Mouse (Mus musculus) ES-E14 (cell line): Measurements from ENCODE around the gene Donson. TPM values are rescaled to one million over a fixed set of nuclear protein-coding genes. Genes with fewer than 3 reads are reported as not detected.
A peak's percentile ranks its signal among the peaks of the same experiment; 100 is the strongest.

Source experiments
- DNase-seq: peaks from one replicate; pipeline ENCODE4 v3.0.0-alpha.2; 2013; ENCODE audit warnings: low read depth, low spot score
- H3K27ac ChIP-seq: 2 replicates; pipeline ENCODE4 v1.5.1; 2012; ENCODE audit warnings: low read depth, mild to moderate bottlenecking, low read length, moderate library complexity, mixed read lengths; ENCODE audit not compliant: poor library complexity, insufficient read depth, severe bottlenecking
- H3K36me3 ChIP-seq: 2 replicates; pipeline ENCODE4 v1.6.1; 2012; ENCODE audit warnings: mild to moderate bottlenecking, low read length, moderate library complexity, mixed read lengths; ENCODE audit not compliant: control insufficient read depth, poor library complexity, insufficient read depth, severe bottlenecking
- H3K4me1 ChIP-seq, 2 experiments: fragments of 150-350 bp in 1 of 2; sonication (generic) in 1 of 2; 2 replicates each; pipeline ENCODE4 v1.6.1; 2012; ENCODE audit warnings: low read length in 2 of 2, mild to moderate bottlenecking in 1 of 2, mixed read lengths in 1 of 2; ENCODE audit not compliant: control insufficient read depth in 2 of 2, insufficient read depth in 2 of 2, poor library complexity in 1 of 2
- H3K4me3 ChIP-seq, 2 experiments: fragments of 150-350 bp in 1 of 2; sonication (generic) in 1 of 2; 2 replicates each; pipeline ENCODE4 v1.5.1; 2012; ENCODE audit warnings: low read length in 2 of 2, low read depth in 1 of 2, mild to moderate bottlenecking in 1 of 2, mixed read lengths in 1 of 2; ENCODE audit not compliant: insufficient read depth in 1 of 2, poor library complexity in 1 of 2, severe bottlenecking in 1 of 2
- H3K9ac ChIP-seq: 2 replicates; pipeline ENCODE4 v1.6.1; 2012; ENCODE audit warnings: low read depth, mild to moderate bottlenecking, low read length, mixed read lengths; ENCODE audit not compliant: poor library complexity, insufficient read depth, severe bottlenecking
- H3K9me3 ChIP-seq: fragments of 150-350 bp; sonication (generic); 2 replicates; pipeline ENCODE4 v1.6.1; 2012; ENCODE audit warnings: low read depth, mild to moderate bottlenecking, low read length; ENCODE audit not compliant: control insufficient read depth, insufficient read depth
- CHD2 ChIP-seq: IDR thresholded peaks from 2 replicates; pipeline ENCODE4 v1.6.1; 2014; ENCODE audit warnings: mild to moderate bottlenecking, low read depth, low read length, inconsistent platforms
- HCFC1 ChIP-seq: IDR thresholded peaks from 2 replicates; pipeline ENCODE4 v1.6.1; 2012; ENCODE audit warnings: low read length, inconsistent platforms, borderline replicate concordance; ENCODE audit not compliant: insufficient read depth
- MAFK ChIP-seq: IDR thresholded peaks from 2 replicates; pipeline ENCODE4 v1.6.1; 2014; ENCODE audit warnings: mild to moderate bottlenecking, low read depth, low read length, inconsistent platforms; ENCODE audit not compliant: insufficient read depth
- ZC3H11A ChIP-seq: IDR thresholded peaks from 2 replicates; pipeline ENCODE4 v1.6.1; 2012; ENCODE audit warnings: low read depth, mild to moderate bottlenecking, inconsistent platforms, low read length, borderline replicate concordance
- ZNF384 ChIP-seq: IDR thresholded peaks from 2 replicates; pipeline ENCODE4 v1.6.1; 2012; ENCODE audit warnings: low read depth, low read length, inconsistent platforms
- in situ Hi-C, 2 experiments: fragments of 600-800 bp; cut with MboI; formaldehyde crosslinking; loops; one replicate each; pipeline ENCODE4 v1.15.1; 2025; ENCODE audit warnings: low sequenced_read_pairs in 2 of 2, inconsistent platforms in 1 of 2; ENCODE audit not compliant: unreplicated experiment in 2 of 2
- total RNA-seq: library from RNA; depleted of rRNA; stranded (reverse); fragments of 300-350 nt; gene quantifications from 2 replicates; pipeline ENCODE4 v1.2.3, GENCODE M21; 2012

Gene Donson
- total RNA-seq, 1 experiment: 38.8 TPM

DNA sequence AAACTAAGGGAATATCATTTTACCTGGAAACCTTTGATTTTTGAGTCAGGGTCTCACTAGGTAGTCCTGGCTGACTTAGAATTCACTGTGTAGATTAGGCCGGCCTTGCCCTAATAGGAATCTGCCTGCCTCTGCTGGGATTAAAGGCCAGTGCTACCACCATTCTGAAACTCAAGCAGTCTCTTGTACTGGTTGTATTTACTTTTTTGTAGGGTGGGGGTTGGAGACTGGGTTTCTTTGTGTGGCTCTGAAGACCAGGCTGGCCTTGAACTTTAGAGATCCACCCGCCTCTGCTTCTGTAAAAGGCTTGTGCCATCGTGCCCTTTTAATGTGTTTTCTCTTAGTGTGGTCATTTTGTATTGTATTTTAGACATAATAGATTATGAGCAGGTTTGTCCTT, 39.3 kb downstream of the Donson start:
- no peak for DNase-seq
- H3K9ac ChIP-seq: peak overlapping the region; percentile 35; the same call in 1 of the 2 replicates

GRCm38 (mm10) chr16:91648220-91648550, 40.4 kb downstream of the Donson start:
- Histone ChIP-seq H3K4me3 (peak overlapping the region; percentile 96 to 98), H3K9ac (peak overlapping the region; percentile 99), H3K4me1 (peaks cover 3% of the 10 kb centered on the region in 2 experiments; a peak in 2 of 4 replicates), H3K9me3 (no peaks in the 10 kb centered on the region), H3K36me3 (peaks cover 14% of the 10 kb centered on the region), H3K27ac (peak overlapping the region; percentile 95)
- DNase-seq: peak; percentile 60
- in situ Hi-C loops: no loop called here
- TF ChIP-seq HCFC1 (no peak), ZC3H11A (no peak), MAFK (no peak), CHD2 (no peak), ZNF384 (no peak)

More for the DNA sequence above, 39.3 kb downstream of the Donson start:
- Histone ChIP-seq H3K27ac (no peak overlapping the region), H3K4me3 (peak overlapping the region; percentile 57 to 96), H3K9me3 (no peaks in the 10 kb centered on the region), H3K36me3 (peaks cover 17% of the 10 kb centered on the region), H3K4me1 (peaks cover 3% of the 10 kb centered on the region in 2 experiments; a peak in 2 of 4 replicates)
- in situ Hi-C loops: no loop called here
- TF ChIP-seq CHD2 (no peak), HCFC1 (no peak), ZNF384 (no peak), ZC3H11A (no peak), MAFK (no peak)

DNA sequence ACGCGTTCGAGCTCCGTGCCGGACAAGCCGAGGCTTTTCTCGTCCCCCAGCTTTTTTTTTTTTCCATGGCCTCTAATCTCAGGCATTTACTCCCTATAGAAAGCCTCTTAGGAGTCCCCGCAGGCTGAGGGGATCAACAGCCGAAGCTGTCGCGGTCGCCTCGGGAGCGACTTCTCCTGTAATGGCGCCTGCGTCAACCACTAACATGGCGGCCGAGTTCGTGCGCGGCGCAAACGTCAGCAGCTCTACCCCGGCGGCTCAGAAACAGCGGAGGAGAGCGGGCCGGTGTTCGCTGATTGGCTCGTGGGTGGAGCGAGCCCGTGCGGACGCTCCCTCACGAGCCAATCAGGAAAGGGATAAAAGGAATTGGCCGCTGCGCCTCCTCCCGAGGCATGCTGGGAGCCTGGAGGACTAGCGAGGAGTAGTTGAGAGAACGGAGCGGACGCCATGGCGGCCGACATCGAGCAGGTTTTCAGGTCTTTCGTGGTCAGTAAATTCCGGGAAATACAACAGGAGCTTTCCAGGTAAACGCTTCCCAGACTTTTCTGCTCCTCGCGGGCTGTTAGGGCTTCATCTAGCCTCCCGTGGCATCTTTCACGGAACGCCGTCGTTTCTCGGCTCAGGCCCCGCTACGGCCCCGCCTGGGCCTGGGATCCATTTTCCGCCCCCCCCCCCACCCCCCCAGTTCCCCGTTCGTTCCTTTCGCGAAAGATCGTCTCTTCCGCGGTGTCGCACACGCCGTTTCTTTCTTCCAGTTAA, 40.9 kb downstream of the Donson start, which contains the start of gene Son:
Son (plus strand) TSS at position 46 of the 759 bp plus-strand sequence.
- peaks cover 20% of the 10 kb centered on the region for H3K36me3 ChIP-seq
- DNase-seq: peak; percentile 91
- in situ Hi-C loops: no loop called here

GRCm38 (mm10) chr16:91646681-91647419, 41.7 kb downstream of the Donson start, which contains the start of gene Gart:
TSS of gene Gart (minus strand) at chr16:91646952.
- peak within 1 kb of the TSS; percentile 95 for H3K27ac ChIP-seq
- peaks cover 3% of the 10 kb centered on the region in 2 experiments; a peak in 2 of 4 replicates for H3K4me1 ChIP-seq
- no peaks in the 10 kb centered on the region for H3K9me3 ChIP-seq
- peak within 1 kb of the TSS; percentile 96 to 98 for H3K4me3 ChIP-seq
- H3K9ac ChIP-seq: peak within 1 kb of the TSS; percentile 99
- TF ChIP-seq MAFK (no peak), ZC3H11A (no peak), CHD2 (no peak), HCFC1 (no peak), ZNF384 (no peak)
- H3K36me3 ChIP-seq: peaks cover 19% of the 10 kb centered on the region
- in situ Hi-C loops: no loop called here
- DNase-seq: peak; percentile 78

More for the DNA sequence above, 40.9 kb downstream of the Donson start, which contains the start of gene Son:
- Histone ChIP-seq H3K4me1 (peaks cover 3% of the 10 kb centered on the region in 2 experiments; a peak in 2 of 4 replicates), H3K9ac (peak within 1 kb of the TSS; percentile 99), H3K9me3 (no peaks in the 10 kb centered on the region), H3K4me3 (peak within 1 kb of the TSS; percentile 96 to 98), H3K27ac (peak within 1 kb of the TSS; percentile 95)
- TF ChIP-seq CHD2 (no peak), MAFK (0 out of 2 replicates have a peak, but pooled peaks have one; percentile 3), ZC3H11A (peak; percentile 12; the same call in 1 of the 2 replicates), HCFC1 (0 out of 2 replicates have a peak, but pooled peaks have one; percentile 59), ZNF384 (no peak)
